Mouse (Mus musculus): ENCODE results near the gene Dlgap3.

DNA sequence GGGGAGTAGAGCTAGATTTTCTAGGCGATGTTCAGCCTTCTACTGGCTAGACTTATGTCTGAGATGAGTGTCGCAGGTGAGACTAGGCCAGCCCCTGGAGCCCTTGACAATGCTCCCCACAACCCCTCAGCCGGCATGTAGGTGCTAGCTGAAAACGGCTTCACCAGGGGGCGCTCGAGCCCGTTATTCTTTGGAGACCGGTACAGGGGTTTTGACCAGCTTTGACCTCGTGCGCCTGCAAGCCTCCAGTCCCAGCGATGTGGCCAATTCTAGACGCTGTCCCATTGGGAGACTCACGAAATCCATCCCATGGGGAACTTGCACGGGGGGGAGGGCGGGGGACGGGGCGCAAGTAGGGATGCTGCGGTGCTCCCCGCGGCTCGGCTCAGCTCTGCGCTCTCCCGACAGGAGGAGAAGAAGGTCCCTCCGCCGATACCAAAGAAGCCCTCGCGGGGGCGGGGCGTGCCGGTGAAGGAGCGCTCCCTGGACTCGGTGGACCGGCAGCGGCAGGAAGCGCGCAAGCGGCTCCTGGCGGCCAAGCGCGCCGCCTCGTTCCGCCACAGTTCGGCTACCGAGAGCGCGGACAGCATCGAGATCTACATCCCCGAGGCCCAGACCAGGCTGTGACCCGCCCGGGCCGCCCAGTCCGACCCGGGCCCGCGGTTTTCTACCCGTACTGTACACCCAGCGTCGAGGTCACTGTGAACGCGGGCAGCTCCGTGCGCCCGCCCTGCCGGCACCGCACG, 66.9 kb downstream of the Dlgap3 start:
- TF ChIP-seq CTCF (conservative IDR thresholded peaks at IDR 0.05; ENCODE audit: insufficient read depth, insufficient read length, low read depth, low read length), result peak; percentile 66
- no peak for TF ChIP-seq POLR2A (IDR thresholded peaks at IDR 0.05; ENCODE audit: low read depth, low read length)
